Mouse (Mus musculus) lung, adult 2 months (tissue): ENCODE data around the gene Tom1l2. TPM values are rescaled to one million over a fixed set of nuclear protein-coding genes. Genes with fewer than 3 reads are reported as not detected.
A peak's percentile ranks its signal among the peaks of the same experiment; 100 is the strongest.

Source experiments
- DNase-seq: peaks from one replicate; pipeline ENCODE4 v3.0.0; 2022
- H3K4me1 ChIP-seq: fragments of 200-500 bp; 2 replicates; pipeline ENCODE4 v1.6.1; 2011; ENCODE audit warnings: low read length; ENCODE audit not compliant: control insufficient read depth, insufficient read depth
- H3K4me3 ChIP-seq: fragments of 200-500 bp; replicated peaks from 2 replicates; pipeline ENCODE3; 2011; ENCODE audit warnings: low read depth, mild to moderate bottlenecking, control low read depth, low read length; ENCODE audit errors: extremely low read depth
- CTCF ChIP-seq: fragments of 200-500 bp; IDR thresholded peaks from 2 replicates; pipeline ENCODE4 v1.5.1; 2011; ENCODE audit warnings: mild to moderate bottlenecking, low read length, control low read depth; ENCODE audit not compliant: insufficient read depth
- POLR2A ChIP-seq: fragments of 200-500 bp; IDR thresholded peaks from 2 replicates; pipeline ENCODE4 v1.6.1; 2011; ENCODE audit warnings: low read depth, mild to moderate bottlenecking, control low read depth, low read length, borderline replicate concordance; ENCODE audit errors: extremely low read depth
- WGBS: fragments of 180-500 bp; shearing (Covaris S2); methylation state at CpG from one replicate; pipeline ENCODE4 v1.1.7; 2018; 5-methylcytosine and 5-hydroxymethylcytosine counted together
- polyA plus RNA-seq: library from polyadenylated mRNA; depleted of rRNA; stranded (reverse); fragments of >200 nt; gene quantifications from 2 replicates; pipeline ENCODE4 v1.2.3, GENCODE M21; 2012

Gene Tom1l2
- polyA plus RNA-seq, 1 experiment, result 99.3 TPM

DNA sequence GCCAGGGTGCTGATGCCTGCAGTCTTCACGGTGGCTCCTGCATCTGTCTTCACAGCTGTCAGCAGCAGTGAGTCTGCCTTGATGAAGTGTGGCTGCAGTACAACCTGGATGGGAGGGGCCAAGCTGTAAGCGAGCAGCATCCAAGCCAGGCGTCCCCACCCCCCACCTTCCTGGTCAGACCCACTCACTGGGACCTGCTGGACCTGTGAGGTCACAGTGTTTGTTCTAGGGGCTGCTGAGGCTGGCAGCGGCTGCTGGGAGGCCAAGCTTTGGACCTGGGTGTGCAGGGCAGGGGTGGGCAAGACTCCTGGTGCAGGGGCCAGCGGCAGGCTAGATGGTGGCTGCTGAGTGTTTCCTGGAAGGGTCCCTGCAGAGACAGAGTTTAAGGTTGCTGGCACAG, 146.5 kb downstream of the Tom1l2 start:
- 56% methylated on average over 5 of the region's 5 CpGs for WGBS
- no peak for DNase-seq
- peaks cover 19% of the 10 kb centered on the region; the same call in 1 of the 2 replicates for H3K4me1 ChIP-seq
- H3K4me3 ChIP-seq, result no peak overlapping the region
- TF ChIP-seq CTCF (no peak), POLR2A (no peak)

DNA sequence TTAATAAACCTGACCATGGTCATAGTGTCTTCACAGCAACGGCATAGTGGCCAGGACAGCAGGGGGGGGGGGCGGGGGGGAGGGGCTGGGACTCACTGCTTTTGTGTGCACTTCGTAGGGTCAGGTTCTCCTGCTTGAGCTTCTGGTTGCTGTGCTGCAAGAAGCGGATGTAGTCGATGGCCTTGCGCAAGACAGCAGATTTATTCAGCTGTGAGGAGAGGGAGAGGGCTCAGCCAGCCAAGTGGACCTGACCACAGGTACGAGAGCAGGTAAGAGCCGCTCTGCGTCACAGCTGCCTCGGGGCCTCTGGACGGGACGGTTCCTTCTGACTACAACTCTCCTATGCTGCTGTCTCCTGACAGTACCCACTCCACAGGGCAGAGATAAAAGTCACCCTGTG, 147.7 kb downstream of the Tom1l2 start:
- DNase-seq, result peak; percentile 63
- H3K4me3 ChIP-seq, result no peak overlapping the region
- TF ChIP-seq POLR2A, result no peak
- peaks cover 12% of the 10 kb centered on the region; the same call in 1 of the 2 replicates for H3K4me1 ChIP-seq
- WGBS, result 66% methylated on average over 12 of the region's 12 CpGs

GRCm38 (mm10) chr11:60202710-60203638, 149.7 kb downstream of the Tom1l2 start:
- 90% methylated on average over 26 of the region's 26 CpGs for WGBS
- no peak for TF ChIP-seq POLR2A
- TF ChIP-seq CTCF, result no peak
- DNase-seq, result no peak
- Histone ChIP-seq H3K4me3 (no peak overlapping the region), H3K4me1 (peaks cover 3% of the 10 kb centered on the region; the same call in 1 of the 2 replicates)

- WGBS, result 84% methylated on average over 11 of the region's 11 CpGs
- DNase-seq, result no peak
- TF ChIP-seq CTCF (no peak), POLR2A (no peak)
These were observed 152.3 kb downstream of the Tom1l2 start for GRCm38 (mm10) chr11:60200384-60200783.

GRCm38 (mm10) chr11:60199702-60200184, 153.0 kb downstream of the Tom1l2 start:
- Histone ChIP-seq H3K4me1 (no peaks in the 10 kb centered on the region), H3K4me3 (no peak overlapping the region)
- DNase-seq, result peak; percentile 93
- TF ChIP-seq CTCF (peak; percentile 97), POLR2A (no peak)
- WGBS, result 10% methylated on average over 18 of the region's 18 CpGs

More at GRCm38 (mm10) chr11:60200384-60200783, 152.3 kb downstream of the Tom1l2 start:
- Histone ChIP-seq H3K4me3 (no peak overlapping the region), H3K4me1 (no peaks in the 10 kb centered on the region)

DNA sequence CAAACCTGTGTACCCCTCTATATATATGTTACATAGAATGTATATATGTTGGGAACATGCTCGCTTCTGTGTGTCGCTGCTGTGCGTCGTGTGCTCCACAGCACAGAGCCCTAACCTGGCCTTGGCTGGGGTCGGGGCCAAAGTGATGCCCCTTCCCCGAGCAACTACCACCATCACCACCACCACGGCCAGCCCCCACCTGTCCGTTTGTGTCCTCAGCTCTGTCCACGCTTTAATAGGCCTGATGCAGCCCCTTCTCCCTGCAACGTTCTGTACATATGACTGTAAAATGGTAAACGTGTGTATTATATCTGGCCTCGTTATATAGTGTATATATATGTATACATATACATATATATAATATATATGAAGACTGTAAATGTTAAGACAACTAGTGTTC, 154.1 kb downstream of the Tom1l2 start:
- WGBS, result 86% methylated on average over 12 of the region's 12 CpGs
- no peak overlapping the region for H3K4me3 ChIP-seq
- no peaks in the 10 kb centered on the region for H3K4me1 ChIP-seq
- no peak for DNase-seq
- TF ChIP-seq POLR2A (no peak), CTCF (no peak)

- 71% methylated on average over 24 of the region's 24 CpGs for WGBS
- Histone ChIP-seq H3K4me1 (no peaks in the 10 kb centered on the region), H3K4me3 (no peak overlapping the region)
- TF ChIP-seq POLR2A, result no peak
- TF ChIP-seq CTCF, result no peak
- no peak for DNase-seq
These were observed 154.6 kb downstream of the Tom1l2 start for GRCm38 (mm10) chr11:60197998-60198619.

DNA sequence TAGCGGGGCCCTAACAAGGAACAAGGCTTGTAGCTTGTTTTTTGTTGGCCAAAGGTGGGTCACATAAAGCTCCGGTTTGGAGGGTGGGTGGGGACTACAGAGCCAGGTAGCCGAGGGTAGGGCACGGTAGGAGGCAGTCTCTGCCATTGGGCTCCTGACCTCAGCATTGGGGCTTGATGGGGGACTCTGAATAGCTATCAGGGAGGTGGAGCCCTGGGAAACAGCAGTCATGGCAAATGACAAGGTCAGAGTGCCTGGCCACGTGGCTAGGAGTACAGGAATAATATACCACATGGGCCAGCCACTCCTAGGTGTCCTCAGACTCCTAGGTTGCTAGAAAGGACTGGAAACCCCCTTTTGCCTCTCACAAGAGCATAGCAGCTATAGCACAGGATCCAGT, 156.4 kb downstream of the Tom1l2 start:
- DNase-seq, result no peak
- TF ChIP-seq POLR2A (no peak), CTCF (no peak)
- WGBS, result 72% methylated on average over 5 of the region's 5 CpGs
- Histone ChIP-seq H3K4me3 (no peak overlapping the region), H3K4me1 (no peaks in the 10 kb centered on the region)

GRCm38 (mm10) chr11:60195108-60195507, 157.6 kb downstream of the Tom1l2 start:
- H3K4me1 ChIP-seq, result no peaks in the 10 kb centered on the region
- no peak for DNase-seq
- no peak for TF ChIP-seq CTCF
- H3K4me3 ChIP-seq, result no peak overlapping the region

GRCm38 (mm10) chr11:60193556-60193955, 159.1 kb downstream of the Tom1l2 start:
- TF ChIP-seq POLR2A (no peak), CTCF (no peak)
- H3K4me1 ChIP-seq, result no peaks in the 10 kb centered on the region; the same call in 1 of the 2 replicates
- WGBS, result 77% methylated on average over 4 of the region's 4 CpGs

GRCm38 (mm10) chr11:60192534-60192933, 160.2 kb downstream of the Tom1l2 start:
- Histone ChIP-seq H3K4me3 (no peak overlapping the region), H3K4me1 (no peaks in the 10 kb centered on the region; the same call in 1 of the 2 replicates)
- 46% methylated on average over 6 of the region's 6 CpGs for WGBS
- no peak for DNase-seq
- TF ChIP-seq CTCF (no peak), POLR2A (no peak)

More at GRCm38 (mm10) chr11:60193556-60193955, 159.1 kb downstream of the Tom1l2 start:
- DNase-seq, result no peak
- H3K4me3 ChIP-seq, result no peak overlapping the region
